Mouse (Mus musculus) brain, adult 2 months (tissue): Measurements from ENCODE around the gene Syt5.
"Not testable (repeated sequence)": the region's sequence is repeated elsewhere in the genome, so short reads cannot be mapped to it uniquely, and the experiment has no call there.

Source experiments
- DNase-seq: peaks from one replicate; pipeline ENCODE4 v3.0.0; 2011; ENCODE audit warnings: low read depth, low spot score

The Syt5 gene

DNA sequence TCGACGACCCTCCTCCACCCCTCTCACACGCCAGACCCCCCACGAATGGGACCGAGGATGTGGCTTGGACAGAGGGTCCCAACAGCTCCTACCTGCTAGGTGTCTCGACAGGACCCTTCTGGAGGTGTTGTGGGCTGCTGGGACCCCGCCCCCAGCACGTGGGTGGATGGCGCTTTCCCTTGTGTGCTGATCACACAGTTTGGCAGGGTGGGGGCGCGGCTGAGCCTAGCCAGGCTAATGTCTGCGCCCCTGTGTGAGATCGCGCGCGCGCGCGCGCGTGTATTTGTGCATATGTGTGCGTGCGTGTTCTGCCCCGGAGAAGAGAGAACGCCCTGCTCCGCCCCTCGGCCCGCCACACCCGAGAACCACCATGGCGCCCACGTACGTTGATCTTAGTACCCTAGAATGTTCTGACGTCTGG lies at the start of gene Syt5:
Syt5 (minus strand) TSS at position 321 of the 421 bp plus-strand sequence.
- peak; percentile 84 for DNase-seq

DNA sequence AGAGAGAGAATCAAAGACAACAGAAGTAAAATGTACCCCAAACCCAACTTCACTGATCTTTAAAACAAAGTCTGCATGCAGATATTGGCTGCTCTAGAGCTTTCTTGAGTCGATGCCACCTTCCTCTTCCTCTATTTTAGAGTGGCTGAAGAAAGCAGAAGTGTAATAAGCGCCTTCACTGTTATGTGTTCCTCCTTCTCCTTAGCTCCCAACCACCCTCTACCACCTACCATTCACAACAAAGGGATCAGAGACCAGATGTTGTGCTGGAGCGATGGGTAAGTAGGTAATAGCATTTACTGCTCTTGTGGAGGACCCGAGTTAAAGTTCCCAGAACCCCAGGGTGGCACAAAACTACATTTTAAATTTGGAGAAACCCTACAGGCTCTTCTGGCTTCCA lies 49.7 kb upstream of the Syt5 start:
- not testable (repeated sequence) for DNase-seq

- DNase-seq = not testable (repeated sequence)
These were observed 34.1 kb upstream of the Syt5 start for GRCm38 (mm10) chr7:4581481-4581880.

- DNase-seq = not testable (repeated sequence)
These were observed 25.0 kb upstream of the Syt5 start for GRCm38 (mm10) chr7:4572361-4572760.

GRCm38 (mm10) chr7:4562660-4563059 lies 15.3 kb upstream of the Syt5 start:
- DNase-seq = no peak

- DNase-seq = no peak
These were observed 9.8 kb upstream of the Syt5 start for GRCm38 (mm10) chr7:4557167-4557560.

DNA sequence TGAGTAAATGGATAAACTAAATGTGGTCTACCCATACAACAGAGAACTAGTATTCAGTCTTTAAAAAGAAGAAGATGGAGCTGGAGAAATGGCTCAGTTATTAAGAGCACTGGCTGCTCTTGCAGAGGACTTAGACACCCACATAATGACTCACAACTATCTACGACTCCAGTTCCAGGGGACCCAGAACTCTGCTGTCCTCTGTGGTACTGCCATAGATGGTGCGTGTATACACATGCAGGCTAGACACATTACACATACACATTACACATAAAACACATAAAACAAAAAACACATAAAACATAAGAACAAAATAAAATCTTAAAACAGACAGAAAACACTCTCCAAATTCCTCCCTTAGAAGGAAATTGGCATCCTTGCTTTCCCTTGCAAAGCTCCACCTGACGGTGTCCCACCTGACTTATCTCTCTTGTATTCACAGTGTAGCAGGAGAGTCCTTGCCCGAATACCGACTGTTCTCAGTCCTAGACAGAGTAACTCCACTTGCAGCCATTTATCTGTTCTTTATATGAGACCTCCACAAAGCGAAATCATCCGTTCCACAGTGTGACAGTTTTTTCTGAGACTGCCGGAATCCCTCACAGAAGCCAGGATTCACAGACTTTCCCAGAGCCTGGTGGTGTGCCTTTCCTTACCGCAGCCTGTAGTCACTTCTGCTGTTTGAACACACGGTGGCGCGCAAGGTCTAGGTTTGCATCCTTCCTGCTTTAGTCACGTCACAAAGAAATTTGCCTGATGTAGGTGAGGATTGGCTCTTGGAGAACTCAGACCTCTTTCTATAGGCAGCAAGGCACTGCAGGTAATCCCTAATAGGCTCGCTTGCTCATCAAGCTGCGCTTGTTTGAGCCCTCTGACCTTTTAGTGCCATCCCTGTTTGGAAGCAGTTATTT lies 9.2 kb upstream of the Syt5 start:
- DNase-seq = peak; percentile 98

DNA sequence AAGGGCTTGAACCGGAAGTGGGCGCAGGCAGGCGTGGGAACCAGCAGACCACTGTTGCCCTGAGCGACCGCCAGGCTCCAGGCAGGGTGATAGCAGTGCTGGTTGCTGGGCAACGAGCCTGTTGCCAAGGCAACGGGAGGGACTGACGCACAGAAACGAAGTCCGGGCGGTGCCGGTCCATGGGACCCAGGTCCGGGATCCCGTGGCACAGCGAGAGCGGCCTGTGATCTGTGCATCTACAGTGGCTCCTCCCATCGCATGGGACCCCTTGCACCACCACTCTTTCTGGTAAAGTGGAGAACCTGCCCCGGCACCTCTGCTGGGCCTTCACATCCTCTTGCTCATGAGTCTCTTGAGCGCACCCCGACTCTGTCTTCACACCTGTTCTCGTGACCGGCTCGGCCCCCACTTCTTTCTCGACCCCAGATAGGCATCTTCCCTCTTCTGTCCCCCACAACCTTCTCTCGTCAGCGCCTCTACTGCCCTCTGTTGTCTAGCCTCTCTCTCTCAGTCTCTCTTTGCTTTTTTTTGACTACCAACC lies 680 bp downstream of the Syt5 start:
- DNase-seq = peak; percentile 97

- peak; percentile 33 for DNase-seq
These were observed 1.3 kb downstream of the Syt5 start for GRCm38 (mm10) chr7:4546050-4546449.

GRCm38 (mm10) chr7:4542013-4542412 lies 5.3 kb downstream of the Syt5 start:
- no peak for DNase-seq

GRCm38 (mm10) chr7:4541344-4541743 lies 6.0 kb downstream of the Syt5 start:
- DNase-seq = no peak

- no peak for DNase-seq
These were observed 8.3 kb downstream of the Syt5 start for GRCm38 (mm10) chr7:4539019-4539418.

- DNase-seq = no peak
These were observed 10.2 kb downstream of the Syt5 start for GRCm38 (mm10) chr7:4537181-4537580.

- no peak for DNase-seq
These were observed 11.0 kb downstream of the Syt5 start for GRCm38 (mm10) chr7:4536369-4536768.

DNA sequence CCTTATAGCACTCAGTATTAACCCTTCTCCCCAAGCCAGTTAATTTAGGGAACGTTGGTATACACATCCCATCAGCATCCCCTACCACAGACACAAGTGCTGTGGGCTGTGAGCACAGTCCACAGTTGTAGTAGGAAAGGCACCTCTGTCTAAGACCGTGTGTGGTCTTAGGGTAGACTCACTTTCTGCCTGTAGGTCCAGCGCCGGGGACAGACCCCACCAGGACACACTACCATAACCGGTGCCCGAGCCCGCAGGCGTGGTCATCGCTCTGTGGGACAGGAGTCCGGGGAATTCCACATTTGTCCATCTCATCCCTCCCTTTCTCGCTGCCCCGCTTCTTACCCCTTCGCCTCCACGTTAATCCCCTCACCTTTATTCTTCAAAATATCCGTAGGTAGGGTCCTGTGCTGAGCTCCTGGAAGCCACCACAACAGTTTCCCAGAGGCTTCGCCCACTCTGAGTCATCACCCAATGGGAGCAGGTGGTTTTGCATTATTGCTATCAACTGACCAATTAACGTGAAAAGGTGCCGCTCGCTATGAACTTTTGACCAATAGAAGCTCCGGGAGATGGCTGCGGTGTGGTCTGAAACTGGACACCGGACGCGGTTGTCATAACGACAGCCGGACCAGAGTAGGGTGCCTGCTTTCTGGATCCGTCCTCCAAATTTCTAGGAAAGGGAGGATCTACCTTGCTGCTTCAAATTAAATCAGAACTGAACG lies 15.2 kb downstream of the Syt5 start, which contains the start of gene Dnaaf3:
Dnaaf3 (minus strand) TSS at position 449 of the 725 bp plus-strand sequence.
- DNase-seq = peak; percentile 62

DNA sequence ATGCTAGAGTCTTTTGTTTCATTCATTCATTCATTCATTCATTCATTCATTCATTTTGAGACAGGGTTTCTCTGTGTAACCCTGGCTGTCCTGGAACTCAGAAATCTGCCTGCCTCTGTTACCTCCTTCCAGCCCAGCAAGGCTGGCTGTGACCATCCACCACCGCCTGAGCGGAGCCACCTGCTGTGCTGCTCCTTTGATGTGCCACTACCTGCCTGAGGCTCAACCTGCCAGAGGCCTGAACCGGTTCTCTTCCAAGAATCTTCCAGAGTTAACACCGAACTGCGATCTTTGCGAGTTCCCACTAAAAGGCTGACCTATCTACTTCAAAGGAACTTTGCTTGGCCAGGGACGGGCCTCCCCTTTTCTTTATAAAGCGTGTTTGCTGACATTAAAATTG lies 17.2 kb downstream of the Syt5 start:
- not testable (repeated sequence) for DNase-seq

GRCm38 (mm10) chr7:4527302-4527689 lies 20.0 kb downstream of the Syt5 start:
- no peak for DNase-seq

DNA sequence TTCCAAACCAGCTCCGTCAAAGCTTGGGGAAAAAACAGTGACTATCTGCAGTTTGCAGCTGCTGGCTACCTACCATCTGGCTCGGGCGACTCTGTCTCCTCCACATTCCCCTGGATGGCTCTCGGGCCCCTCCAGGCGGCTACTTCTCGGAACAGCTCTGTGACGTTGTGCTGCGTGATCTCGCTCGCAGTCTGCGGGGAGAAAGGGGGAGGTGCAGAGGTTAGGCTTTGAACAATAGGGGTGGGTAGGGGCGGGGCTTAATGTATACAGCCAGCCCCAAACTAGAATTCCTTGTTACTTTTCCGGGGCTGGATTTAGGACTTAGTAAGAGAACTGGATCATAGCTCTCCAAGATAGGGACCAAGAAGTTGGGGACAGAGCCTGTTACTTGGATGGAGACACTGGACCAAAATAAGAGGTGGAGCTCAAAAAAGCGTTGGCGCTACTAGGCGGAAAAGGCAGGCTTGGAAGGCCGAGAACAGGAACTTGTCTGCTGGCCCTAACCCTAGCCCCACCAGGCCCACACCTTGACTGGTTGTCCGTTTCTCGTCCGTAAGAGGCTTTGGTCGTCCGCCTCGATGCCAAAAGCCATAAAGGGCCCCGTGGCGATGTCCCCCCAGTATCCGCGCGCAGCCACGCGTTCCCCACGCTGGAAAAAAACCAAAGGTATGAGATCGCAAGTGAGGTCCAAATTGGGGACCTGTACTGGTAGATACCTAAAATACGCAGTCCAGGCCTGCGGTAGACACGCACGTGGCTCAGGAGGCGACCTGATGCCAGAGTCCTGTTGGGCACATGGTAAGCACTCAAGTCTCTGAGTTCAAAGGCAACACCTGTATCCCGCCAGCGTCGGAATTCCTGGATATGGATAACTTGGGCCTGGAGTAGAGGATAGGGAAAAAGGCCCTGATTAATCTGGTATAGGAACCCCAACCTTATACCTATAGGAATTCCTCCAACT lies 20.7 kb downstream of the Syt5 start:
- DNase-seq = peak; percentile 95

DNA sequence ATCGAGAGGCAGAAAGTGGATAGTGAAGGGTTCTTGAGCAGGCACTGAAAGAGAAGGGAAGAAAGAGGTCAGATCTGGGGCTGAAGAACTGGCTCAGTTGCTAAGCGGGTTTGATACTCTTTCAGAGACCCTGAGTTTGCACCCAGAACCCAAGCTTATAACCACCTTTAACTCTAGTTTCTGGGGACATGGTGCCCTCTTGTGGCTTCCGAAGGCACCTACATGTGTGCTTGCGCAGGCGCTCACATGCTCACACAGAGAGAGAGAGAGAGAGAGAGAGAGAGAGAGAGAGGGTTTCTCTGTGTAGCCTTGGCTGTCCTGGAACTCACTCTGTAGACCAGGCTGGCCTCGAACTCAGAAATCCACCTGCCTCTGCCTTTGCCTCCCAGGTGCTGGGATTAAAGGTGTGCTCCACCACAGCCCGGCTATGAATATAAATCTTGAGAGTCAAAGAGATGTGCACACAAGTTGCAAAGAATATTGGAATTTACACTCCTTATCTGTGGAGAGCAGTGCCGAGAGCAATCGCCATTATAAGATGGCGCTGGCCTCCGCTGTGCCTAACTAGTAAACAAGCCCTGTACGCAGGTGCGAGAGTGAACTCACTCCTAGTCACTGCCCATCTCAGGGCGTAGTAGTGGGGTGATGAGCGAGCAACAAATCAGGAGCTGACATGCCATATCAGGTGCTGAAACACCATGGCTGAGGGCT lies 23.0 kb downstream of the Syt5 start, which contains the start of gene Tnni3:
Tnni3 (minus strand) TSS at position 18 of the 711 bp plus-strand sequence.
- peak; percentile 85 for DNase-seq
